Mouse (Mus musculus) stomach, embryonic 15.5 days (tissue): ENCODE measurements around the gene Luc7l3. TPM values are rescaled to one million over a fixed set of nuclear protein-coding genes. Genes with fewer than 3 reads are reported as not detected.
"Not testable (repeated sequence)": the region's sequence is repeated elsewhere in the genome, so short reads cannot be mapped to it uniquely, and the experiment has no call there.

Experiments used
- ATAC-seq: fragments of 200-750 bp; cut with Nextera tagmentation; 2 replicates; pipeline ENCODE4 v1.8.0; 2017; ENCODE audit warnings: low read depth, moderate number of reproducible peaks, moderate TSS enrichment; ENCODE audit not compliant: insufficient read depth, low FRiP score
- H3K27ac ChIP-seq: fragments of 300-500 bp; sonication (generic); 2 replicates; pipeline ENCODE4 v1.5.1; 2015; ENCODE audit warnings: mild to moderate bottlenecking, inconsistent platforms
- H3K27me3 ChIP-seq: fragments of 300-500 bp; sonication (generic); replicated peaks from 2 replicates; pipeline ENCODE4 v1.6.1; 2015; ENCODE audit warnings: inconsistent platforms
- H3K36me3 ChIP-seq: fragments of 300-500 bp; sonication (generic); 2 replicates; pipeline ENCODE4 v1.6.1; 2015; ENCODE audit warnings: inconsistent platforms
- H3K4me1 ChIP-seq: fragments of 300-500 bp; sonication (generic); 2 replicates; pipeline ENCODE4 v1.6.1; 2015; ENCODE audit warnings: inconsistent platforms
- H3K4me2 ChIP-seq: fragments of 300-500 bp; sonication (generic); 2 replicates; pipeline ENCODE4 v1.6.1; 2015; ENCODE audit warnings: mild to moderate bottlenecking, inconsistent platforms
- H3K4me3 ChIP-seq: fragments of 300-500 bp; sonication (generic); replicated peaks from 2 replicates; pipeline ENCODE4 v1.5.1; 2015; ENCODE audit warnings: inconsistent platforms
- H3K9ac ChIP-seq: fragments of 300-500 bp; sonication (generic); 2 replicates; pipeline ENCODE4 v1.6.1; 2015; ENCODE audit warnings: inconsistent platforms
- H3K9me3 ChIP-seq: fragments of 300-500 bp; sonication (generic); 2 replicates; pipeline ENCODE4 v1.6.1; 2016; ENCODE audit warnings: inconsistent platforms
- whole genome bisulfite sequencing: fragments of 180-500 bp; shearing (Covaris S2); methylation state at CpG from one replicate; pipeline ENCODE4 v1.1.7; 2015; 5-methylcytosine and 5-hydroxymethylcytosine counted together
- polyA plus RNA-seq: library from polyadenylated mRNA; unstranded; fragments of >200 nt; fragmentation: Nextera tagmentation; extraction: Ambion mirVana; gene quantifications from 2 replicates; pipeline ENCODE4 v1.2.1, GENCODE M21; 2015

Luc7l3 gene
- polyA plus RNA-seq, 1 experiment from 2014 or later: 116 TPM

- ATAC-seq, H3K4me3 ChIP-seq, H3K36me3 ChIP-seq, H3K9ac ChIP-seq, H3K27ac ChIP-seq, H3K9me3 ChIP-seq, H3K27me3 ChIP-seq: not testable (repeated sequence)
- Histone ChIP-seq H3K4me1 (peaks cover 11% of the 10 kb centered on the region; the same call in 1 of the 2 replicates), H3K4me2 (0 out of 2 replicates have a peak overlapping the region, but pooled peaks have one; percentile 57)
- WGBS: 68% methylated on average over 3 of the region's 3 CpGs
These were observed 55.6 kb downstream of the Luc7l3 start for GRCm38 (mm10) chr11:94266155-94266554.

GRCm38 (mm10) chr11:94265134-94265785 is 56.5 kb downstream of the Luc7l3 start:
- WGBS: under 1% methylated on average over 18 of the region's 18 CpGs
- Histone ChIP-seq H3K4me3 (peak overlapping the region; percentile 30), H3K9ac (no peak overlapping the region), H3K4me2 (peak overlapping the region; percentile 57), H3K9me3 (no peaks in the 10 kb centered on the region), H3K36me3 (no peaks in the 10 kb centered on the region), H3K4me1 (peaks cover 11% of the 10 kb centered on the region; the same call in 1 of the 2 replicates), H3K27me3 (no peaks in the 10 kb centered on the region), H3K27ac (peak overlapping the region; percentile 67)
- peak; percentile 68 for ATAC-seq

GRCm38 (mm10) chr11:94261585-94262370 is 60.0 kb downstream of the Luc7l3 start:
- Histone ChIP-seq H3K27ac (no peak overlapping the region), H3K4me2 (no peak overlapping the region), H3K9me3 (no peaks in the 10 kb centered on the region), H3K36me3 (no peaks in the 10 kb centered on the region), H3K4me3 (no peak overlapping the region), H3K27me3 (no peaks in the 10 kb centered on the region), H3K9ac (no peak overlapping the region), H3K4me1 (peaks cover 11% of the 10 kb centered on the region; the same call in 1 of the 2 replicates)
- 65% methylated on average over 6 of the region's 6 CpGs for WGBS
- peak; percentile 80; the same call in 1 of the 2 replicates for ATAC-seq

GRCm38 (mm10) chr11:94259814-94260213 is 62.0 kb downstream of the Luc7l3 start:
- ATAC-seq: no peak
- no peak overlapping the region for H3K9ac ChIP-seq

GRCm38 (mm10) chr11:94257987-94258386 is 63.8 kb downstream of the Luc7l3 start:
- WGBS: 77% methylated on average over 14 of the region's 14 CpGs
- Histone ChIP-seq H3K36me3 (no peaks in the 10 kb centered on the region), H3K4me3 (no peak overlapping the region), H3K27ac (no peak overlapping the region), H3K4me1 (0 out of 2 replicates have a peak, but pooled peaks cover 4% of the 10 kb centered on the region), H3K9ac (no peak overlapping the region), H3K9me3 (no peaks in the 10 kb centered on the region), H3K27me3 (no peaks in the 10 kb centered on the region), H3K4me2 (no peak overlapping the region)
- no peak for ATAC-seq

More at GRCm38 (mm10) chr11:94259814-94260213, 62.0 kb downstream of the Luc7l3 start:
- H3K4me2 ChIP-seq: no peak overlapping the region
- H3K27me3 ChIP-seq: no peaks in the 10 kb centered on the region
- no peak overlapping the region for H3K4me3 ChIP-seq
- 68% methylated on average over 4 of the region's 4 CpGs for WGBS
- no peaks in the 10 kb centered on the region for H3K9me3 ChIP-seq
- H3K27ac ChIP-seq: no peak overlapping the region
- H3K4me1 ChIP-seq: 0 out of 2 replicates have a peak, but pooled peaks cover 7% of the 10 kb centered on the region
- H3K36me3 ChIP-seq: no peaks in the 10 kb centered on the region

GRCm38 (mm10) chr11:94255733-94256132 is 66.1 kb downstream of the Luc7l3 start:
- Histone ChIP-seq H3K36me3 (no peaks in the 10 kb centered on the region), H3K27ac (no peak overlapping the region), H3K4me3 (no peak overlapping the region), H3K4me2 (no peak overlapping the region), H3K27me3 (no peaks in the 10 kb centered on the region), H3K9ac (no peak overlapping the region), H3K4me1 (0 out of 2 replicates have a peak, but pooled peaks cover 4% of the 10 kb centered on the region), H3K9me3 (no peaks in the 10 kb centered on the region)
- no peak for ATAC-seq
- WGBS: 80% methylated on average over 5 of the region's 5 CpGs

GRCm38 (mm10) chr11:94253691-94254090 is 68.1 kb downstream of the Luc7l3 start:
- Histone ChIP-seq H3K4me1 (0 out of 2 replicates have a peak, but pooled peaks cover 4% of the 10 kb centered on the region), H3K4me3 (no peak overlapping the region), H3K4me2 (no peak overlapping the region), H3K27me3 (no peaks in the 10 kb centered on the region), H3K9me3 (no peaks in the 10 kb centered on the region), H3K36me3 (no peaks in the 10 kb centered on the region), H3K27ac (no peak overlapping the region), H3K9ac (no peak overlapping the region)
- WGBS: 80% methylated on average over 10 of the region's 10 CpGs
- ATAC-seq: no peak

GRCm38 (mm10) chr11:94253156-94253555 is 68.6 kb downstream of the Luc7l3 start:
- 80% methylated on average over 9 of the region's 9 CpGs for WGBS
- H3K27me3 ChIP-seq: no peaks in the 10 kb centered on the region

GRCm38 (mm10) chr11:94246789-94247061 is 75.1 kb downstream of the Luc7l3 start:
- WGBS: 53% methylated on average over 8 of the region's 8 CpGs

More at GRCm38 (mm10) chr11:94253156-94253555, 68.6 kb downstream of the Luc7l3 start:
- Histone ChIP-seq H3K27ac (no peak overlapping the region), H3K9ac (no peak overlapping the region), H3K36me3 (no peaks in the 10 kb centered on the region), H3K4me1 (0 out of 2 replicates have a peak, but pooled peaks cover 4% of the 10 kb centered on the region), H3K9me3 (no peaks in the 10 kb centered on the region), H3K4me2 (no peak overlapping the region), H3K4me3 (no peak overlapping the region)
- no peak for ATAC-seq

GRCm38 (mm10) chr11:94245955-94246788 is 75.6 kb downstream of the Luc7l3 start, which contains the start of gene Wfikkn2:
Wfikkn2 (minus strand) TSS chr11:94246005.
- peak; percentile 72 for ATAC-seq
- no peak within 1 kb of the TSS; the same call in 1 of the 2 replicates for H3K4me2 ChIP-seq
- no peak within 1 kb of the TSS for H3K9ac ChIP-seq
- no peak within 1 kb of the TSS for H3K4me3 ChIP-seq
- no peaks in the 10 kb centered on the region for H3K36me3 ChIP-seq
- H3K9me3 ChIP-seq: no peaks in the 10 kb centered on the region
- 44% methylated on average over 17 of the region's 17 CpGs for WGBS
- H3K27me3 ChIP-seq: no peaks in the 10 kb centered on the region
- H3K27ac ChIP-seq: peak within 1 kb of the TSS; percentile 62; the same call in 1 of the 2 replicates
- H3K4me1 ChIP-seq: peaks cover 27% of the 10 kb centered on the region

More at GRCm38 (mm10) chr11:94246789-94247061, 75.1 kb downstream of the Luc7l3 start:
- H3K4me2 ChIP-seq: no peak overlapping the region; the same call in 1 of the 2 replicates
- H3K9ac ChIP-seq: no peak overlapping the region
- no peak overlapping the region for H3K4me3 ChIP-seq
- H3K36me3 ChIP-seq: no peaks in the 10 kb centered on the region
- no peaks in the 10 kb centered on the region for H3K9me3 ChIP-seq
- H3K4me1 ChIP-seq: peaks cover 27% of the 10 kb centered on the region
- H3K27me3 ChIP-seq: no peaks in the 10 kb centered on the region
- peak overlapping the region; percentile 62; the same call in 1 of the 2 replicates for H3K27ac ChIP-seq
- ATAC-seq: no peak

- Histone ChIP-seq H3K4me2 (no peak overlapping the region), H3K4me1 (peaks cover 27% of the 10 kb centered on the region), H3K27ac (no peak overlapping the region), H3K9ac (no peak overlapping the region), H3K4me3 (no peak overlapping the region), H3K36me3 (no peaks in the 10 kb centered on the region), H3K27me3 (no peaks in the 10 kb centered on the region), H3K9me3 (no peaks in the 10 kb centered on the region)
- WGBS: 67% methylated on average over 9 of the region's 9 CpGs
- ATAC-seq: no peak
These were observed 77.4 kb downstream of the Luc7l3 start for GRCm38 (mm10) chr11:94244385-94244784.
